Mouse (Mus musculus): ENCODE measurements at regions not wholly inside any gene's neighbourhood (a gene's known extent, or its start where the extent isn't known, plus 50 kb on each side); places are given as distances from the start of the nearest gene placed in this dataset.

GRCm38 (mm10) chr14:25323542-25324484 lies 135.2 kb upstream of the Zmiz1 start:
- no peak for DNase-seq (ENCODE audit: low spot score in 2 of 2)

GRCm38 (mm10) chr14:25325887-25326286 lies 133.1 kb upstream of the Zmiz1 start:
- DNase-seq (ENCODE audit: low spot score in 2 of 2): no peak

GRCm38 (mm10) chr14:25328230-25328629 lies 130.8 kb upstream of the Zmiz1 start:
- DNase-seq (ENCODE audit: low spot score in 2 of 2): no peak

GRCm38 (mm10) chr14:25334186-25334585 lies 124.8 kb upstream of the Zmiz1 start:
- DNase-seq (ENCODE audit: low spot score in 2 of 2): no peak

GRCm38 (mm10) chr14:25336875-25337274 lies 122.1 kb upstream of the Zmiz1 start:
- DNase-seq (ENCODE audit: low spot score in 2 of 2): no peak

- no peak for DNase-seq (ENCODE audit: low spot score in 2 of 2)
These were observed 120.5 kb upstream of the Zmiz1 start for GRCm38 (mm10) chr14:25338404-25339051.

GRCm38 (mm10) chr14:25340845-25341244 lies 118.1 kb upstream of the Zmiz1 start:
- DNase-seq (ENCODE audit: low spot score in 2 of 2): no peak

GRCm38 (mm10) chr14:25341848-25342427 lies 117.0 kb upstream of the Zmiz1 start:
- no peak for DNase-seq (ENCODE audit: low spot score in 2 of 2)

GRCm38 (mm10) chr14:25342865-25343565 lies 116.0 kb upstream of the Zmiz1 start:
- no peak for DNase-seq (ENCODE audit: low spot score in 2 of 2)

- peak in 1 of 2 experiments; percentile 42 for DNase-seq (ENCODE audit: low spot score in 2 of 2)
These were observed 113.0 kb upstream of the Zmiz1 start for GRCm38 (mm10) chr14:25345995-25346394.

GRCm38 (mm10) chr14:25346813-25347610 lies 112.0 kb upstream of the Zmiz1 start:
- no peak for DNase-seq (ENCODE audit: low spot score in 2 of 2)

GRCm38 (mm10) chr14:25350282-25350964 lies 108.6 kb upstream of the Zmiz1 start:
- no peak for DNase-seq (ENCODE audit: low spot score in 2 of 2)

GRCm38 (mm10) chr14:25353804-25354203 lies 105.2 kb upstream of the Zmiz1 start:
- peak; percentile 80 to 83 for DNase-seq (ENCODE audit: low spot score in 2 of 2)

GRCm38 (mm10) chr14:25354288-25354850 lies 104.6 kb upstream of the Zmiz1 start:
- DNase-seq (ENCODE audit: low spot score in 2 of 2): no peak

- no peak for DNase-seq (ENCODE audit: low spot score in 2 of 2)
These were observed 101.2 kb upstream of the Zmiz1 start for GRCm38 (mm10) chr14:25357805-25358204.

GRCm38 (mm10) chr14:25359824-25360294 lies 99.1 kb upstream of the Zmiz1 start:
- peak; percentile 79 to 82 for DNase-seq (ENCODE audit: low spot score in 2 of 2)

GRCm38 (mm10) chr14:25360726-25361125 lies 98.3 kb upstream of the Zmiz1 start:
- no peak for DNase-seq (ENCODE audit: low spot score in 2 of 2)

- no peak for DNase-seq (ENCODE audit: low spot score in 2 of 2)
These were observed 97.9 kb upstream of the Zmiz1 start for GRCm38 (mm10) chr14:25361129-25361528.

- DNase-seq (ENCODE audit: low spot score in 2 of 2): no peak
These were observed 96.2 kb upstream of the Zmiz1 start for GRCm38 (mm10) chr14:25362771-25363170.

- peak; percentile 41 to 64 for DNase-seq (ENCODE audit: low spot score in 2 of 2)
These were observed 93.7 kb upstream of the Zmiz1 start for GRCm38 (mm10) chr14:25365226-25365800.

All from heart, adult 9 months (tissue).